Mouse (Mus musculus): Measurements from ENCODE around the gene Cacna1a. TPM values are rescaled to one million over a fixed set of nuclear protein-coding genes. Genes with fewer than 3 reads are reported as not detected.

Cacna1a gene
- total and polyA plus RNA-seq, 3 experiments: 3.2 to 5.1 TPM; not detected in 1

DNA sequence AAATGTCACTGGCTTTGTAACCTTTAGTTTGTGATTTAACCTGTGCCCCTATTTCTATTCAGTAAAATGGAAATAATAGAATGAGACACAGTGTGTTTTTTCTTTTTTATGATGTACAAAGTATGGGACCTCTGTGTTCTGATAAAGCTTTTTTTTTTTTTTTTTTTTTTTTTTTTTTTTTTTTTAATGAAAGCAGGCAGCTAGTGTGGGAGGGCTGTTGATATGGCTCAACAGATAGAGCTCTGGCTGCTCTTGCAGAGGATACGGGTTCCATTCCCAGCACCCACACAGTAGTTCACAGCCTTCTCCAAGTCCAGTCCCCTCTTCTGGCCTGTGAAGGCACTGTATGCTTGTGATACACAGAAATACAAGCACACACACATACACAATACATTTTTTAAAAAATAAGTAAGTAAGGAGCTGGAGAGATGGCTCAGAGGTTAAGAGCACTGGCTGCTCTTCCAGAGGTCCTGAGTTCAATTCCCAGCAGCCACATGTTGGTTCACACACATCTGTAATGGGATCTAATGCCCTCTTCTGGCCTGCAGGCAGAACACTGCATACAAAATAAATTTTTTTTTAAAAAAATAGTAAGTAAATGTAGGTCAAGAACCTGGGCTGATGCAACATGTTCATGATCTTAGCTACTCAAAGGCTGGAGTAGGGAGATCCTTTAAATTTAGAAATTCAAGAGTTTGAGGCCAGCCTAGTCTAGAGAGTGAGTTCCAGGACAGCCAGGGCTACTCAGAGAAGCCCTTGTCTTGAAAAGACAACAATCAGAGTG lies 253.5 kb downstream of the Cacna1a start (continued):
- peak; percentile 44; the same call in 1 of the 2 replicates for TF ChIP-seq ZKSCAN1 (IDR thresholded peaks at IDR 0.05; ENCODE audit: low read depth, low read length)
- TF ChIP-seq JUND (IDR thresholded peaks at IDR 0.05; ENCODE audit: low read depth, low read length): no peak
- no peak for TF ChIP-seq BHLHE40 (IDR thresholded peaks at IDR 0.05; ENCODE audit: borderline replicate concordance, low read depth, low read length)
- no peak for TF ChIP-seq MYB (IDR thresholded peaks at IDR 0.05; ENCODE audit: low read depth, low read length)

DNA sequence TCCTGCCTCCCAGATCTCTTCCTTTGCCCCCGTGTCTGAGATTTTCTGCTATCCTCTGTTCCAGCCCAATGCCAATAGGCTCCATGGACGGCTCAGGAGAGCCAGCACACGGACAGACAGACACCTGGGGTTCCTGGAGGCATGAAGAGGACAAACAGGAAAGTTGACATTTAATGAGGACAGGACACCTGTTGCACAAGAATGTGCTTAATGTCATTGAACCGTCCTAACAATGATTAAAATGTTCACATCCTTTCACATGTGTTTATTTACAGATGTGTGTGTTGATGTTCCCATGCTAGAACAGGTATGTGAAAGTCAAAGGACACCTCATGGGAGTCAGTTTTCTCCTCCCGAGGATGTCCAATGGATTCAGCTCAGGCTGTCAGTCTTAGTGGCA lies 254.8 kb downstream of the Cacna1a start:
- no peak for DNase-seq (ENCODE audit: low read depth, low spot score)
- Histone ChIP-seq H3K36me3 (ENCODE audit: control insufficient read depth in 1 of 2, insufficient read depth in 2 of 2, low read length in 2 of 2) (peaks cover 0 to 20% of the 10 kb centered on the region in 2 experiments; a peak in 2 of 4 replicates), H3K27me3 (ENCODE audit: control insufficient read depth in 1 of 2, insufficient read depth in 2 of 2, low read length in 2 of 2) (no peaks in the 10 kb centered on the region), H3K4me3 (ENCODE audit: control insufficient read depth in 1 of 2, insufficient read depth in 1 of 2, low read depth in 2 of 2, low read length in 2 of 2) (no peak overlapping the region), H3K79me2 (ENCODE audit: control insufficient read depth, insufficient read depth, low read length, poor library complexity) (peaks cover 1% of the 10 kb centered on the region; the same call in 1 of the 2 replicates), H3K27ac (ENCODE audit: control insufficient read depth, low read depth, low read length) (no peak overlapping the region), H3K4me1 (ENCODE audit: control insufficient read depth in 1 of 2, insufficient read depth in 2 of 2, low read length in 2 of 2) (peaks cover 7 to 25% of the 10 kb centered on the region in 2 experiments; a peak in 3 of 4 replicates), H3K9me3 (replicated peaks; ENCODE audit: insufficient read depth, low read length) (no peaks in the 10 kb centered on the region), H3K9ac (ENCODE audit: control insufficient read depth, low read depth, low read length, poor library complexity, severe bottlenecking) (no peak overlapping the region)
- no peak for TF ChIP-seq POLR2A (IDR thresholded peaks at IDR 0.05; ENCODE audit: control insufficient read depth in 1 of 2, insufficient read depth in 1 of 2, low read depth in 1 of 2, low read length in 2 of 2, poor library complexity in 1 of 2)
- TF ChIP-seq MAX (IDR thresholded peaks at IDR 0.05; ENCODE audit: low read length): no peak
- no peak for TF ChIP-seq CHD1 (IDR thresholded peaks at IDR 0.05; ENCODE audit: low read depth, low read length)
- no peak for TF ChIP-seq MEF2A (IDR thresholded peaks at IDR 0.05; ENCODE audit: extremely low read depth, insufficient replicate concordance, low read depth, low read length, poor library complexity, severe bottlenecking)
- TF ChIP-seq UBTF (IDR thresholded peaks at IDR 0.05; ENCODE audit: borderline replicate concordance, insufficient read depth, low read depth, low read length): no peak

DNA sequence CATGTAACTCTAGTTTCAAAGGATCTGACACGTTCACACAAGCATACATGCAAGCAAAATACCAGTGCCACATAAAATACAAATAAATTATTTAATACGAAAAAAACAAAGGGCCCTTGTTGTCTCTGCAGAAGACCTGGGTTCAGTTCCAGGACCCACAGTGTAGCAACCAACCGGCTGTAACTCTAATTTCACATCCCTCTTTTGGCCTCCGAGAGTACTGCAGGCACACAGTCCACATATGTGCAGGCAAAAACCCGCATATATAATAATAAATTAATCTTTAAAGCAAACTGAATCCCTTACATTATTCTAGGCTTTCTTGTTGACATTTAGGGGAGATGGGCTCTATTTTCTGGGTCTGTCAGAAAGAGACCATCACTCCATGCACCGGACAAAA lies 258.6 kb downstream of the Cacna1a start:
- Histone ChIP-seq H3K4me1 (ENCODE audit: control insufficient read depth in 1 of 2, insufficient read depth in 2 of 2, low read length in 2 of 2) (peaks cover 0 to 15% of the 10 kb centered on the region in 2 experiments; a peak in 3 of 4 replicates), H3K79me2 (ENCODE audit: control insufficient read depth, insufficient read depth, low read length, poor library complexity) (no peaks in the 10 kb centered on the region), H3K9ac (ENCODE audit: control insufficient read depth, low read depth, low read length, poor library complexity, severe bottlenecking) (no peak overlapping the region; the same call in 1 of the 2 replicates), H3K27ac (ENCODE audit: control insufficient read depth, low read depth, low read length) (peak overlapping the region; percentile 39; the same call in 1 of the 2 replicates), H3K27me3 (ENCODE audit: control insufficient read depth in 1 of 2, insufficient read depth in 2 of 2, low read length in 2 of 2) (no peaks in the 10 kb centered on the region), H3K36me3 (ENCODE audit: control insufficient read depth in 1 of 2, insufficient read depth in 2 of 2, low read length in 2 of 2) (peaks cover 0 to 9% of the 10 kb centered on the region in 2 experiments; a peak in 2 of 4 replicates), H3K9me3 (replicated peaks; ENCODE audit: insufficient read depth, low read length) (no peaks in the 10 kb centered on the region), H3K4me3 (ENCODE audit: control insufficient read depth in 1 of 2, insufficient read depth in 1 of 2, low read depth in 2 of 2, low read length in 2 of 2) (peak overlapping the region; percentile 35 to 49)
- no peak for TF ChIP-seq MAZ (IDR thresholded peaks at IDR 0.05; ENCODE audit: low read depth, low read length)
- no peak for TF ChIP-seq SIN3A (IDR thresholded peaks at IDR 0.05; ENCODE audit: low read length)
- 0 out of 2 replicates have a peak, but pooled peaks have one; percentile 18 for TF ChIP-seq USF1 (IDR thresholded peaks at IDR 0.05; ENCODE audit: low read depth, low read length)
- no peak for TF ChIP-seq BHLHE40 (IDR thresholded peaks at IDR 0.05; ENCODE audit: borderline replicate concordance, low read depth, low read length)
- TF ChIP-seq TBP (IDR thresholded peaks at IDR 0.05; ENCODE audit: low read depth, low read length): no peak
- 0 out of 4 replicates have a peak, but pooled peaks of 1 of the 2 experiments have one; percentile 10 for TF ChIP-seq EP300 (IDR thresholded peaks at IDR 0.05; ENCODE audit: low read depth in 1 of 2, low read length in 2 of 2)
- no peak for TF ChIP-seq GATA1 (IDR thresholded peaks at IDR 0.05; ENCODE audit: low read depth, low read length)
- peak; percentile 22 to 41 (median 36); a peak in 5 of 6 replicates for TF ChIP-seq CTCF (IDR thresholded peaks at IDR 0.05 in 2 of 3, conservative IDR thresholded peaks at IDR 0.05 in 1 of 3; ENCODE audit: control insufficient read depth in 1 of 3, insufficient read depth in 1 of 3, low read depth in 2 of 3, low read length in 3 of 3, poor library complexity in 1 of 3, severe bottlenecking in 1 of 3)
- TF ChIP-seq ZNF384 (IDR thresholded peaks at IDR 0.05; ENCODE audit: low read depth, low read length): no peak
- TF ChIP-seq SMC3 (IDR thresholded peaks at IDR 0.05; ENCODE audit: low read depth, low read length): peak; percentile 15; the same call in 1 of the 2 replicates
- no peak for TF ChIP-seq UBTF (IDR thresholded peaks at IDR 0.05; ENCODE audit: borderline replicate concordance, insufficient read depth, low read depth, low read length)
- no peak for TF ChIP-seq MAFK (IDR thresholded peaks at IDR 0.05; ENCODE audit: borderline replicate concordance, low read depth, low read length)
- no peak for TF ChIP-seq CHD2 (IDR thresholded peaks at IDR 0.05; ENCODE audit: low read length)
- peak; percentile 73 for DNase-seq (ENCODE audit: low read depth, low spot score)

All from MEL (cell line).